Mouse (Mus musculus) embryonic facial prominence, embryonic 10.5 days (tissue): ENCODE measurements at regions not wholly inside any gene's neighbourhood (a gene's known extent, or its start where the extent isn't known, plus 50 kb on each side); places are given as distances from the start of the nearest gene placed in this dataset.

Experiments
- DNase-seq: peaks from one replicate; pipeline ENCODE4 v3.0.0-alpha.2; 2017; ENCODE audit warnings: low spot score
- H3K27ac ChIP-seq: fragments of 300-500 bp; sonication (generic); replicated peaks from 2 replicates; pipeline ENCODE4 v1.5.1; 2016; ENCODE audit warnings: mild to moderate bottlenecking
- H3K27me3 ChIP-seq: fragments of 300-500 bp; sonication (generic); replicated peaks from 2 replicates; pipeline ENCODE4 v1.6.1; 2016; ENCODE audit warnings: low read depth, mild to moderate bottlenecking; ENCODE audit not compliant: poor library complexity, severe bottlenecking
- H3K36me3 ChIP-seq: fragments of 300-500 bp; sonication (generic); replicated peaks from 2 replicates; pipeline ENCODE4 v1.6.1; 2016; ENCODE audit warnings: mild to moderate bottlenecking, moderate library complexity
- H3K4me1 ChIP-seq: fragments of 300-500 bp; sonication (generic); 2 replicates; pipeline ENCODE4 v1.6.1; 2016
- H3K4me3 ChIP-seq: fragments of 300-500 bp; sonication (generic); 2 replicates; pipeline ENCODE4 v1.5.1; 2016; ENCODE audit warnings: mild to moderate bottlenecking, moderate library complexity
- H3K9me3 ChIP-seq: fragments of 300-500 bp; sonication (generic); 2 replicates; pipeline ENCODE4 v1.6.1; 2016; ENCODE audit warnings: mild to moderate bottlenecking
- WGBS: fragments of 180-500 bp; shearing (Covaris S2); methylation state at CpG from one replicate; pipeline ENCODE4 v1.1.7; 2016; 5-methylcytosine and 5-hydroxymethylcytosine counted together

DNA sequence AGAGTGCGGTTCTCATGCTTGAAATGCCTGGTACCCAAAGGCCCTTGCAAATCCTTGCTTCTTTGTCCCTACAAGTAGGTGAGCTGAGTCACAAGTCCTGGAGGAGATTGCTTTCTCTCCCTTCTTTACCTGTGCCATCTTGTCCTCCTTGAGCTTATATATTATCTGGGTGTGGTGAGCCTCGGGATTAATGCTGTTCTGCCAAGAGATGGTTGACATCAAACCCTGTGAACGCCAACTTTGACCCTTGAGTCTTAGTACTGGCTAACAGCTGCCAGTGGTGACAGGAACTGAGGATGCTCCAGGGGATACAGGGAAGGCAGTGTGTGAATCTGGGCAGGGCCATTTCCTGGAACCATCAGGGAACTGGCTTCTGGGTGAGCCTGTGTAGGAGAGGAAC lies 1160.5 kb upstream of the A1bg start:
- Histone ChIP-seq H3K27ac (no peak overlapping the region), H3K36me3 (no peaks in the 10 kb centered on the region), H3K4me1 (peaks cover 7% of the 10 kb centered on the region), H3K4me3 (no peak overlapping the region), H3K9me3 (no peaks in the 10 kb centered on the region), H3K27me3 (no peaks in the 10 kb centered on the region)
- no peak for DNase-seq
- 92% methylated on average over 3 of the region's 3 CpGs for WGBS

DNA sequence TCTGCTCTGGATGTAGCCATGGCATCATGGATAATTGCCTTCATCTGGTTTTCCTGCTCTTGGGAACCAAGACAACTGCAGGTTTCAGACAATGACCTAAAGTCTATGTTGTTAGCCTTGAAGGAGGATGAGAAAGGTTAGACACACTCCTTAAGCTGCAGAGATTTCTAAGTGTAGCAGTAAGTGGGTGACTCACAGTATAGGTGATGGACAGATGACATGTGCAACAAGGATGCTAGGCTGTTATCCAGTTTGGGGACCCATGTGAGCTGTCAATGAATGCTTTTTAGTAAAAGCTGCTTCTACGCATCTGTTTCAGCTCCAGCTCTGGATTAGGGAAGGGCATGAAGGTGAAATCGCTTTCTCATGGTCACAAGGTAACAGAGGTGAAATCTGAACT lies 1159.7 kb upstream of the A1bg start:
- Histone ChIP-seq H3K36me3 (no peaks in the 10 kb centered on the region), H3K9me3 (no peaks in the 10 kb centered on the region), H3K27me3 (no peaks in the 10 kb centered on the region), H3K4me1 (peaks cover 7% of the 10 kb centered on the region), H3K4me3 (no peak overlapping the region), H3K27ac (no peak overlapping the region)
- no peak for DNase-seq
- WGBS, result 84% methylated on average over 2 of the region's 2 CpGs

DNA sequence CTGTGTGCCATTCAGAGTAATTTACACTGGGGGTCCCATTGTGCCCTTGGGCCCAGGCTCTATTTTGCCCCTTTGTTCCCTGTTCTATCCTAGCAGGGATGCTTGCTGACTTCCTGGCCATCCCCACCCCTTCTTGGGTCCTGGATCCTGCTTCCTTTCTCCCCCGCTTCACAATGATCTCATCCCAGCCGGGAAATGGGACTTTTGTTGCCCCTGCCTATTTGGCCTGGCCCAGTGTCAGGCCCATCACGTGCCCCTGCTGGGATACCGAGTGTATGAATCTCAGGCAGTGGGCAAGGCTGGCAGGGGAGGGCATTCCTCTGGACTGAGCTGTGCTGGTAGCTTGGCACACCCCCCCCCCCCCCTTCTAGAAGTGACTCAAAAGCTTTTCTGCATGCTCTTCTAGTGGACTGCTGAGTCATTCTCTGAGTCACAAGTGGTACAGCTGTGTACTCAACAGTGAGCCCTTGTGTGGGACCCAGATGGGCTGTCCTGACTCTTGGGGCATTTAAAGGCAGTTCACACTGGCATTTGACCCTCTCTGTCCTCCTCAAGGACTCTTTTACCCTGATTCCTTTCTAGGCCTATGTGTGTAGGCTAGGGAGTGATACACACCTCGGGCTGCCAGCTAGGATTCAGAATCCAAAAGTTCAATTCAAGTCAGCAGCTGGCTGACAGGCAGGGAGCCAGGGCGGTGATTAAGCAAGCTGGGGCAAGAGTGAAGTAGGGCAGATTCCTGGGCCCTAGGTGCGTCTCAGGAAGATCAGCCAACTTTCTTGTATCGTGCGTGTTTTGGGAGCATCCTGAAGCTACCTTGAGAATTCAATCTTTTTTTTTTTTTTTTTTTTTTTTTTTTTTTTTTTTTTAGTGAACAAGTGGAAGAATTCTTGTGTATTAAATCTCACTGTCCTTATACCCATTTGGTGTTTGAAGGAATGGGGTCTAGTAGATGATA lies 1156.6 kb upstream of the A1bg start:
- H3K9me3 ChIP-seq, result no peaks in the 10 kb centered on the region
- no peak overlapping the region; the same call in 1 of the 2 replicates for H3K27ac ChIP-seq
- DNase-seq, result no peak
- 66% methylated on average over 9 of the region's 9 CpGs for WGBS
- H3K36me3 ChIP-seq, result no peaks in the 10 kb centered on the region
- H3K4me1 ChIP-seq, result peaks cover 7% of the 10 kb centered on the region
- no peak overlapping the region for H3K4me3 ChIP-seq
- H3K27me3 ChIP-seq, result no peaks in the 10 kb centered on the region

DNA sequence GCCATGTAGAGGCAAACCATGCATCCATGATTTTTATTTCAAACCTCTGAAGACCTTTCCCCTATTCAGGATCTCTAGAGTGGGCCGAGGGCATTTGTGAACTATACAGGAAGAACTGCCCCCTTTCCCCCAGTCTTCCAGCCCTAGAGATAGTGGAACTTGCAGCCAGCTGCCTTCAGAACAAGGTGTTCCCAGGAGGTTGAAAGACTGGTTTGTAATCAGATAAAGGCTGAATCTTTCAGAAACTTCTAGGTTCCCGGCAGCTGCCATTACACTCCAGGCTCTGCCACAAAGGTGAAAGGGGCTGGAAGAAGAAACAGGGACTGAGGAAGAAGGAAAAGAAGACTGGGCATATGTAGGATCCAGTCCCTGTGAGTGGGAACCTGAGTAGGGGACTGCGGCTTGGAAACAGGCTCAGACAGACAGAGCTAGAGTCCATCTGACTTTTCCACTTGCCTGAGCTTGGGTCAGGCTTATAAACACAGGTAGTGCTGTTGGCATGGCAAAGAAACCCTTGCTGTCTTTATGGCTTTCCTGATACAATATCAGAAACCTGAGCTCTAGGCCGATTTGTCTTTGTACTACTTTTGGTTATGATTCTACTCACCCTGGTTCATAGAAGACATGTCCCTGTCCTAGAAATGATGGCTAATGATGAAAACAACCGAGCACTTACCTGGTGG lies 1153.9 kb upstream of the A1bg start:
- H3K27me3 ChIP-seq, result no peaks in the 10 kb centered on the region
- H3K4me3 ChIP-seq, result no peak overlapping the region
- H3K9me3 ChIP-seq, result no peaks in the 10 kb centered on the region
- H3K36me3 ChIP-seq, result no peaks in the 10 kb centered on the region
- DNase-seq, result no peak
- H3K27ac ChIP-seq, result no peak overlapping the region
- H3K4me1 ChIP-seq, result peaks cover 7% of the 10 kb centered on the region
- WGBS, result 89% methylated on average over 5 of the region's 5 CpGs

DNA sequence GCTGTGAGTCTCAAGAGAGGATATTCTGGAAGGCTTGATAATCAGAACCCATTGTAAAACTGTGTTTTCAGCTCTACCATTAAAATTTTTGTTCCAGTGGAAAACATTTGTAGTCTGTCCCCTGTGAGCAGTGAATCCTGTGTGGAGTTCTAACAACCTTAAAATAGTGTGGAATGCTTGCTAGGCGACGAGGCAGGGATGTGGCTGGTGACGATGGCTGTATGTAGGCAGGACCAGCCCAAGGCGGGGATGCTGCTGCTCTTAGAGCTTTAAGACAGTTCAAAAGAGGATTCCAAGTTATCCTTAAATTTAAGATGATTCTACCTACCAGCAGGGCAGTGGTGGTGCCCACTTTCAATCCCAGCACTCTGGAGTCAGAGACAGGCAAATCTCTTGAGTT lies 1151.9 kb upstream of the A1bg start:
- no peak for DNase-seq
- Histone ChIP-seq H3K27me3 (no peaks in the 10 kb centered on the region), H3K4me1 (peaks cover 7% of the 10 kb centered on the region), H3K4me3 (no peak overlapping the region), H3K27ac (no peak overlapping the region), H3K9me3 (no peaks in the 10 kb centered on the region), H3K36me3 (no peaks in the 10 kb centered on the region)
- WGBS, result 94% methylated on average over 4 of the region's 4 CpGs

DNA sequence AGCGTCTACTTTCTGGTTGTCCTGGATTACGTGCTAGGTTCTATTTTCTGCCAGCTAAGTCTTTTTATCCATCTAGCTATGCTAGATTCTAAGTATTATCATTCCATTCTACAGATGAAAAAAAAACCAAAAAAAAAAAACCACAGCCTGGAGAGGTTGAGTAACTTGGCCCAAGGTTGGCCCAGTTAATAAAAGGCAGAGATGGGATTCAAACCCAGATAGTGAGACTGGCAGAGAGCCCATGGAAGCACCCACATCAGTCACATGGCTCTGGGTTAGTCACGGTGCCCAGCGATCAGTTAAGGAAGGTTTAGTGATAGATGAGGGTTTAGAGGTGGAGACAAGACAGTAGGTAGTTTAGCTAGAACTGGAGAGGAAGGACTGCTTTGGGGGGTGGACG lies 1150.8 kb upstream of the A1bg start:
- Histone ChIP-seq H3K4me3 (no peak overlapping the region), H3K36me3 (0 out of 2 replicates have a peak, but pooled peaks cover 2% of the 10 kb centered on the region), H3K27ac (no peak overlapping the region), H3K4me1 (no peaks in the 10 kb centered on the region), H3K27me3 (no peaks in the 10 kb centered on the region), H3K9me3 (no peaks in the 10 kb centered on the region)
- 93% methylated on average over 5 of the region's 5 CpGs for WGBS
- DNase-seq, result no peak

DNA sequence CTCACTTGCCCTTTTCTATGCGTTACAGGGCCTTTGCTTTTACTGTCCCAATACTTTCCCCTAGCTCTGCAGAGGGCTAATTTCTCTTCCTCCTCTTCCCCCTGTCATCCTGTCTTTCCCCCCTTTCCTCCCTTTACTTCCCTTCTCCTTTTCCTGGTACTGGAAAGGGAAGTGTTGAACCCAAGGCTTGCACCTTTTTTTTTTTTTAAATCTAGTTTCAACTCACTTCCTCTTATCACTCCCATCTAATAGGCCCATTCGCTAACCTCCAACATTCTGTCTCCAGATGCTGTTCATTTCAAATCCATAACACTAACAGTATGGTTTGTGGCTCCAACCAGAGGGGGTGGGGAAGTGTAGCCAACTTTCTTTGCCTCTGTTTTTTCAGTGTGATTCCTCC lies 1148.5 kb upstream of the A1bg start:
- no peaks in the 10 kb centered on the region for H3K9me3 ChIP-seq

DNA sequence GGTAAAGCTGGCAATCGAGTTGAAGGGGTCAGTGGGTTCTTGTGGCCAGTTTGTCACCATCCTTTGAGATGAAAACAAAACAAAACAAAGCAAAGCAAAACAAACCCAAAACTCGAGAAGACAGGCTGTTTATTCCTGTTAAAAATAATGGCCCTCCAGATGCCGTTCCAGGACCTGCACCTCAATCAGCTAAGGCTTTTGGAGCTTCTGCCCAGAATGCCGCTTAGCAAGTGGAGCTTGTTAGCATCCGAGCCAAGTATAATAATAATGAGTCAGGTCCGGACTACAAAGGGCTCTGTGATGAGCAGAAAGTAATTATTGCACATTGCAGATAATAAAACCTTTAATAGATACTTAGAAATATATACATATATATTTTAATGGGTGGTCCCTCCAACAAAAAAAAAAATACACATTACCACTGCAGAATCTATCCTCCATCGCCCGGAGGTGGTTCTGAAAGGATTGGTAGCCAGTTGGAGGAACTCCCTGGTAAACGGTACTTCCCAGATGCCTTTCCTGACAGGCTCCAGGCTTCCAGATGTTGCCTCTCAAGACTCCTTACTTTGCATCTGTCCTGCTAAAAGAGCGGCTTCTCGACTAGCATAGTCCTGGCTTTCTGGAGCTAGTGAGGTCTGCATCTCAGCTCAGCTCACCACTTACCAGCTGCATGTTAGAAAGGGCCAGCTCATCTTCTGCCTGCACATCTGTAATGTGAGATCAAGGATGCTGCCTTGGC lies 1145.8 kb upstream of the A1bg start:
- WGBS, result 82% methylated on average over 11 of the region's 11 CpGs
- H3K27me3 ChIP-seq, result no peaks in the 10 kb centered on the region
- H3K36me3 ChIP-seq, result 0 out of 2 replicates have a peak, but pooled peaks cover 2% of the 10 kb centered on the region
- H3K27ac ChIP-seq, result no peak overlapping the region
- no peaks in the 10 kb centered on the region for H3K9me3 ChIP-seq
- H3K4me1 ChIP-seq, result peaks cover 4% of the 10 kb centered on the region; the same call in 1 of the 2 replicates
- no peak overlapping the region for H3K4me3 ChIP-seq
- no peak for DNase-seq

More for the DNA sequence above, 1148.5 kb upstream of the A1bg start:
- H3K27me3 ChIP-seq, result no peaks in the 10 kb centered on the region
- 81% methylated on average over 2 of the region's 2 CpGs for WGBS
- no peak overlapping the region for H3K4me3 ChIP-seq
- H3K4me1 ChIP-seq, result peaks cover 4% of the 10 kb centered on the region; the same call in 1 of the 2 replicates
- no peak for DNase-seq
- no peak overlapping the region for H3K27ac ChIP-seq
- 0 out of 2 replicates have a peak, but pooled peaks cover 2% of the 10 kb centered on the region for H3K36me3 ChIP-seq

DNA sequence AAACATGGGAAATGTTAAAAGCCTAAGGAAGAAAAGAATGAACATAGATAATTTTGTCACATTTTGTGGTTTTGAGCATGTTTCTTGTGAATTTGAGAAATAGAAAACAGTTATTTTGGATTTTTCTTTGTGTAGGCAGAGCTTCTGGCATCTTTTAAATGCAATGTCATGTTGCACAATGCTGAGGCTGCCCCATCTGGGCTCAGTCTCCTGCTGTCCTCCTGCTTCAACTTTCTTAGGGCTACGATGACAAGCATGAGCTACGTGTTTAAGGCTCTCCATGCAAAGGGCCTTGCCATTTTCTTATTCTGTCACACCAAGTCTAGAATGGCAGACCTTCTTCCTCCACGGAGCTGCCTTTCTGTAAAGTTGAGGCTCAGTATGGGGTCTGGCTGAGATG lies 1141.6 kb upstream of the A1bg start:
- Histone ChIP-seq H3K27me3 (no peaks in the 10 kb centered on the region), H3K27ac (no peak overlapping the region), H3K36me3 (peaks cover 7% of the 10 kb centered on the region), H3K9me3 (no peaks in the 10 kb centered on the region), H3K4me1 (peaks cover 4% of the 10 kb centered on the region; the same call in 1 of the 2 replicates), H3K4me3 (no peak overlapping the region)
- no peak for DNase-seq
- 94% methylated on average over 3 of the region's 3 CpGs for WGBS

DNA sequence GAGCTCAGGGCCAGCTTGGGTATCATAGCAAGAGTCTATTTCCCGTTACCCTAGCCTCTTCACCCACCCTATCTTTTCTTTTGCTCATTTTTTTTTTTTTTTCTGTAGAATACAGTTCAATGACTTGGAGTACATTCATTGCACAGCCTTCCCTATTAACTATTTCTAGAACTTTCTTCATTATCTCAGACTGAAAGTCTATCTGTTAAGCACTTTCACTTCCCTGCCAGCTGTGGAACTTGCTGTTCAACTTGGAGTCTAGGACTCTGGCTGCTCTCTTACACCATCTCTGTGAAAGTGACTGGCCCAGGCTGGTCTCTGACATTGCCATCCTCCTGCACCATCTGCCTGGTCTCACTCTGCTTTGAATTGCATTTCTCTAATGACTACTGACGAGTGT lies 1134.6 kb upstream of the A1bg start:
- WGBS, result 92% methylated on average over 2 of the region's 2 CpGs
- Histone ChIP-seq H3K4me1 (peaks cover 12% of the 10 kb centered on the region), H3K27ac (no peak overlapping the region), H3K4me3 (no peak overlapping the region), H3K9me3 (no peaks in the 10 kb centered on the region), H3K36me3 (peaks cover 5% of the 10 kb centered on the region), H3K27me3 (no peaks in the 10 kb centered on the region)
- DNase-seq, result no peak

DNA sequence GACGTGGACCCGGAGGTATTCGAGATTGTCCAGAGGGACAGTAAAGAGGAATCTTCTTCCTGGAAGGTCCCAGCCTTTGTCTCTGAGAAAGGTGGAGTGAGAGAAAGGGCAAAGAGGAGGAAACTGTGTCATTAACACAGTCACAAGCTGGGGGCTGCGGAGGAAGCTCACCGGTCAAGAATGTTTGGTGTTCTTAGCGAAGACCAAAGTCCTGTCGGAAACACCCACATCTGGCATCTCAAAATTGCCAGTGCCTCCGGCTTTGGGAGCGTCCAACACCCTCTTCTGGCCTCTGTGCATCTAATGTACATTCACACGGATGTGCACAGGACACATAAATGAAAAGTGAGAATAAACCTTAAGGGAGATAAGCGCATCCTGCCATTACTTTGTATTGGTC lies 1134.1 kb upstream of the A1bg start:
- 89% methylated on average over 11 of the region's 11 CpGs for WGBS
- no peaks in the 10 kb centered on the region for H3K9me3 ChIP-seq
- no peak overlapping the region for H3K4me3 ChIP-seq
- no peaks in the 10 kb centered on the region for H3K27me3 ChIP-seq
- H3K27ac ChIP-seq, result no peak overlapping the region
- peaks cover 5% of the 10 kb centered on the region for H3K36me3 ChIP-seq
- H3K4me1 ChIP-seq, result peaks cover 12% of the 10 kb centered on the region
- DNase-seq, result no peak

DNA sequence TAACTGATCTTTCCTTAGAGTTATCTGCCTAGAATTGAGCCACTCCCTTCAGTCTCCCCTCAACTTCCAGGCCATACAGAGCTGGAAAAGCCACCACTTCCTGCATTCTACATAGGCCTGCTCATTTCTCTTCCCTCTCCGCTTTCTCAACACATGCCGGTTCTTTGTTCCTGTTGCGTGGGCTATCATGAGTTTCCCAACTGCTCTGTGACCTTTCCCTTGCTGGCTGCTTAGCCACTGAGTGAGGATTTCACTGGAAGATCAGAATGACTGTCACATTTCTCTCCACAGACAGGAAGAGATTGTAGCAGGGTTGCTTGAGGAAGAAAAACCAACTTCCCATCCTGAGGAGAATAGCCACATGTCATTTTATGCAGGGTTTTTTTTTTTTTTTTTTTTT lies 1133.6 kb upstream of the A1bg start:
- H3K4me1 ChIP-seq, result peaks cover 12% of the 10 kb centered on the region
- peaks cover 5% of the 10 kb centered on the region for H3K36me3 ChIP-seq
- H3K27ac ChIP-seq, result no peak overlapping the region
- H3K27me3 ChIP-seq, result no peaks in the 10 kb centered on the region
- no peak for DNase-seq
- no peak overlapping the region for H3K4me3 ChIP-seq
- H3K9me3 ChIP-seq, result no peaks in the 10 kb centered on the region
- 89% methylated on average over 3 of the region's 3 CpGs for WGBS
